Mouse (Mus musculus) monocyte, adult 5-6 weeks (primary cell): ENCODE results near the gene Gm12216. TPM values are rescaled to one million over a fixed set of nuclear protein-coding genes. Genes with fewer than 3 reads are reported as not detected.

ENCODE experiments used
- ATAC-seq: fragments of 153-309, 156-312 bp; replicated peaks from 2 replicates; pipeline ENCODE4 v1.8.0; 2017; ENCODE audit warnings: mild to moderate bottlenecking; ENCODE audit not compliant: low TSS enrichment, insufficient number of reproducible peaks, severe bottlenecking, poor library complexity, low FRiP score
- total RNA-seq: library from RNA; stranded (forward); fragments of 200-1000, 200-491, 200-594 nt; gene quantifications from 3 replicates; pipeline ENCODE4 v1.2.3, GENCODE M21; 2017

The Gm12216 gene
- total RNA-seq, 1 experiment from 2014 or later = 5.5 TPM

DNA sequence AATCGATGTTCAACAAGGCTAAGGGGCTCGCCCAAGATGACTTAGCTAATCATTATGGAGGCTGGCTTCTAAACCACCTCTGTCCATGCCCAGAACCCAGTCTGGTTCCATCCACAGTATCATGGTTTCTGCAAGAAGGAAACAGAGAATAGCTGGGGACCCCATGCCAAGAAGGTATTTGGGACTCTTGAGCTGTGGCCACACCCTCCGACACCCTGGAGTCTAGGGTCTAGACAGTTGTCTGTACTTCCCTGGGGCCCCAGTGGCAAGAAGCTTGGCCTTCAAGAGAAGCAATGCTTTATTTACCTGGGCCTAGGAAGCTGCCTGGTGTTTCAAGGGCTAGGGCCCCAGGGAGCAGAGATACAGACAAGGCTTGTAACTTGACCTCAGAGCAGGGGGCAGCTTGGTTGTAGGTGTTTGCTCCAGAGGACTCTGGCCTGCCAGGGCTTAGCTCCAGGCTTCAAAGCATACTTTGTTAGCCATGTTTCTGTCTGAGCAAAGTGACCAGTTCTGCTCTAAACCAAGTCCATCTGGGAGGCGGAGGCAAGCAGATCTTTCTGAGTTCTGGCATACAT lies 77.8 kb downstream of the Gm12216 start:
- ATAC-seq = no peak

DNA sequence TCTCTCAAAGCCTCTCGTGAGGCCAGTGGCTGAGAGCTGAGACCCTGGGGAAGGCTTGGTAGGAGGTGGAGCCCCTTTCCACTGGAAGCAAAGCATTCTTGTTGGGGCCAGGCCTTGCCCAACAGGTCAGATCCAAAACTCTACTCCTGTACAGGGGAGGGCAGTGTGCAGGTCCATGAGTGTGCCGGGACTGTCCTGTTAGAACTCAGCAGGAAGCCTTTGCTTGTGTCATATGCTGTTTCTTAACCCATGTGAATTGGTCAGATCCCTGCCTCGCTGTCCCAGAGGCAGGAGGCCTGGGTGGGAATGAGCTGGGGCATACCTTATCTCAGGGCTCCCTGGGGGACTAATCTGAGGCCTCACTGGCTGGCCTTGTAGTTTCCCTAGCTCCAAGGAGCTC lies 78.8 kb downstream of the Gm12216 start:
- no peak for ATAC-seq

DNA sequence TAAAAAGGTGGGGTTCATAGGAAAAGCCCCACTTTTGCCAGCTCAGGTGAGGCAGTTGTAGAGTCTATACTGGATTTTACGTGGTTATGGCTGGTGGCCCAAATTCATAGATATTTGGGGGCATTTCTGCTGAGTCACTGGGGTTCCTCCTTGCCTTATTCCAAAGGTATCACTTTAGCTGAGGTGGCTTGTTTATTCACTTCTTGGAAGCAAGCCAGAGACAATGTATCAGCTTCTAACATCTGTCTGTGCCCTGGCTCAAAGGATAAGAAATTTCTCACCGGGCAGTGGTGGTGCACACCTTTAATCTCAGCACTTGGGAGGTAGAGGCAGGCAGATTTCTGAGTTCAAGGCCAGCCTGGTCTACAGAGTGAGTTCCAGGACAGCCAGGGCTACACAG lies 79.2 kb downstream of the Gm12216 start:
- no peak for ATAC-seq

DNA sequence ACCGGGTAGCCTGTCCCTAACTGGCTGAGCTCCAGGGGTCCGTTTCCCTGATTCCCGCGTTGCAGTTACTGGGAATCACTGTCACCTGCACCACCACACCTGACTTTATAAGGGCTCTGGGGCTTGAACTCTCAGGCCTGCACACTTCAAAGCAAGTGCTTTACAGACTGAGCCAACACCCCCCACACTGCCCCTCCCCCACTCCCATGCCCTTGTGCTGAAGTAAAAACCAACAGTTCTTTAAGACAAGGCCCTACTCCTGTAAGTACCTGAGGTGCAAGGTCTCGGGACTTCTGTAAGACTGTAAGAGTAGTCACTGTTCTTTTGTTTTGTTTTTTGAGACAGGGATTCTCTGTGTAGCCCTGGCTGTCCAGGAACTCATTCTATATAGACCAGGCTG lies 80.6 kb downstream of the Gm12216 start:
- no peak for ATAC-seq

DNA sequence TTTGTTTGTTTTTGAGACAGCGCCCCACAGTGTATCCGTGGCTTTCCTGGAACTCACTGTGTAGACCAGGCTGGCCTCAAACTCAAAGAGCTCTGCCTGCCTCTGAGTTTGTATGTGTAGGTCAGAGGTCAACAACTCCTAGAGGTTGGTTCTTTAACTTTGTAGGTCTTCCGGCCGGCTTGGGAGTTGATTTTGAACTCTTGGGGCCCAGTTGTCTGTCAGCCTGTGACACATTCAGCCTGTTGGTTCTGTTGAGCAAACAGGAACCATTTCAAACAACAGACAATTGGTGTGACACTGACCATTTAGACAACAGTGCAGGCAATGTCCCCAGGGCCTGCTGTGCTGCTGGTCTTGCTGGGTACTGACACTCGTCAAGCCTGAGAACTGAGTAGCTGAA lies 81.3 kb downstream of the Gm12216 start:
- no peak for ATAC-seq

DNA sequence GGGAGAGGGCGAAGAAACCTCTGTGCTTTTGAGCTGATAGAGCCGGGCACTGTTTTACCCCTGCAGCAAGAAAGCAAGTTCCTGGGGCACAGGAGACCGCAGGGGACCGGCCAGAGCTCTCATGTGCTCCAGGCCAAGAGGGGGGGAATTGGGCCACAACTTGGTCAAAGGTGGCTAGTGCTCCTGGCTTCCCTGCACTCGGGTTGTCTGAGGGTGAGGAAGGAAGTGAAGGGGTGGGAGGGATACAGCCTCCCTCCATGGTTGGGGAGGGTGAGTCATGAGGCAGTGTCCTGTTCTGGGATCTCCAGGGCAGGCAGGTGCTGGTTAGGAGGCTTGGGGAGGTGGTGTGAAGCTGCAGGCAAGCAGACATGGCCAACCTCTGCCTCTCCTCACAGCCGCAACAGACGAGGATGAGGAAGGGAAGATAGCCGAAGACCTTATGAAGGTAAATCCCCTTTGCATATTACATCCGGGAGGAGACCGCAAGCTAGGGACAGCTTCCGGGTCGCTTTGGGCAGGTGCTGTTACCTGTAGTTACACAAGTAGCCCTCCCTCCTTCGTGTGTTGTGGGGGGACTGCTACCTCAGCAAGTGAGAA lies 84.3 kb downstream of the Gm12216 start:
- no peak for ATAC-seq

DNA sequence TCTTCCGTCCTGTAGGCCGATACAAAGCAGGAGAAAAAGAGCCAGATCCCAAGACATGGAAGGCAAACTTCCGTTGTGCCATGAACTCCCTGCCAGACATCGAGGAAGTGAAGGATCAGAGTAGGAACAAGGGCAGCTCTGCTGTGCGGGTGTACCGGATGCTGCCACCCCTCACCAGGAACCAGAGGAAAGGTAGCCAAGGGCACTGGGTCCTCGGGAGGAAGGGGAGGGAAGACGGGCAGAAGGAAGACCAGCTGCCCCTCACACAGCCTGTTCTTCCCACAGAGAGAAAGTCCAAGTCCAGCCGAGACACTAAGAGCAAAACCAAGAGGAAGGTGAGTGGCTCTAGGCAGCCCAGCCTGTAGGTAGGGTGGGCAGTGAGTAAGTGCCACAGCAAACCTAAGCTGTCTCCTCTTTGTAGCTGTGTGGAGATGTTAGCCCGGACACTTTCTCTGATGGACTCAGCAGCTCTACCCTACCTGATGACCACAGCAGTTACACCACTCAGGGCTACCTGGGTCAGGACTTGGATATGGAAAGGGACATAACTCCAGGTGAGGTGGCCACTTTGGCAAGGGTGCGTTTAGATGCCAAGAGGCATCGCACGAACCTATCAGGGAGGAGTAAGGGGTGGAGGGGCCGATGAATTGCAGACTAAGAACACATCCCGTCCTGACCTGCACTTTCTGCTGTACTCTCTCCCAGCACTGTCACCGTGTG lies 85.3 kb downstream of the Gm12216 start:
- no peak for ATAC-seq

DNA sequence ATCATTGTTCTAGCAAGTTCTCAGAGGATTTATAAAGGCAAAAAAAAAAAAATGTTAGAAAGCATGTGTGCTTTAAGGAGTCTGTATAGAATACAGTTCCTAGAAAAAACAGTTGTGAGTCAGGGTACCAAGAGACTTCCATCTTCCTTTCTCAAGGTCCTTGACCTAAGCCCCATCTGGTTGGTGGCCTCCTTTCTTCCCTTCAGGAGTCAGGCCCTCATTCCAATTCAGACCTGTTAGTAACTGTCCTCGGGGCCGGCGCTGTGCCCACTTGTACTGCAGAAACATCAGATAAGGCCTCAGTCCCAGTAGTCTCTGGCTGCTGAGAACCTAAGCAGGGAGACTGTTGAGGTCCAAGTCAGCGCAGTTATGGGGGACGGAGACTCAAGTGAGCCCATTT lies 86.0 kb downstream of the Gm12216 start, which contains the start of gene Gm17334:
TSS of gene Gm17334 (minus strand) at position 101 of the 400 bp plus-strand sequence.
- no peak for ATAC-seq

DNA sequence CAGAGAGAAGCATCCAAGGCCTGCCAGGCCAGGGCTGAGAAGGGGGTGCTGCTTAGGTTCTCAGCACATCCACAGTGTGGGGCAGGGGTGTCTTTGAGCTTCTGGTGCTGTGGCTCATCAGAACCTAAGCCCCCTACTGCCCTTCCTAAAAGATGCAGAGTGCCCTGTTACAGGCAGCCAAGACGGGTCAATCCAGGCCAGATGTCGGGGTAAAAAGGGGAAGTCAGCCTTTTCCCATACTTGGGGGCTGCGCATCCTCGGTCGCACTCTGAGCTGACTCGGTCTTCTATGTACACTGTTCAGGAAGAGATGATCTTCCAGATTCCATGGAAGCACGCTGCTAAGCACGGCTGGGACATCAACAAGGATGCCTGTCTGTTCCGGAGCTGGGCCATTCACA lies 86.5 kb downstream of the Gm12216 start:
- ATAC-seq = no peak

DNA sequence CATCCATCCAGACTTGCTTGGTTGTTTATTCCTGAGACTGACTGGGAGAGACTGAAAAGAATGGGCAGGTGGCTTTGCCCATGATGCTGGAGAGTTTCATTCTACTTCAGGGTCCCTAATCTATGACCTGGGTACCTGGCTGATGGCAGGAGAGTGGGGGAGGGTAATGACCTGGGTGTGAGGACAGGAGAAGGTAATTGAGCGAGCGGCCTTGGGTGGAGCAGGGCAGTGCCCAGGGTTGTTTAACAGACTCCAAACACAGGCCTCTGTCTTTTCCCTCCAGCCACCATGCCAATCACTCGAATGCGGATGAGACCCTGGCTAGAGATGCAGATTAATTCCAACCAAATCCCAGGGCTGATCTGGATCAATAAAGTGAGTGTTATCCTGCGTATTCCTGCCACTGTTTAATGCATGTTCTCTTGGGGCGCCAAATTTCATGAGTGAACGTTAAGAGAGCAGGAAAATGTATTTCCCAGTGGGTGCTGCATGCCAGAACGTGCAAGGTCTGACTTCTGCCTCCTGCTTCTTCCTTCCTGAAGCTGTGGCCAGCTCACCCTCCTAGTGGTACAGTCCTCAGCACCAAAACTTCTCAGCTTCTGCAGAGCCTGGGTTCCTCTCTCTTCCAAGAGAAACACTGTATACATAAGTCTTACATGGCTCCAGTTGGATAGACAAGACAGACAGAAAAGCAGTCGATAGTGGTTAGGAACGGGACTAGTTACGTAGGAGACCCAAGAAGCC lies 87.9 kb downstream of the Gm12216 start:
- ATAC-seq = no peak

DNA sequence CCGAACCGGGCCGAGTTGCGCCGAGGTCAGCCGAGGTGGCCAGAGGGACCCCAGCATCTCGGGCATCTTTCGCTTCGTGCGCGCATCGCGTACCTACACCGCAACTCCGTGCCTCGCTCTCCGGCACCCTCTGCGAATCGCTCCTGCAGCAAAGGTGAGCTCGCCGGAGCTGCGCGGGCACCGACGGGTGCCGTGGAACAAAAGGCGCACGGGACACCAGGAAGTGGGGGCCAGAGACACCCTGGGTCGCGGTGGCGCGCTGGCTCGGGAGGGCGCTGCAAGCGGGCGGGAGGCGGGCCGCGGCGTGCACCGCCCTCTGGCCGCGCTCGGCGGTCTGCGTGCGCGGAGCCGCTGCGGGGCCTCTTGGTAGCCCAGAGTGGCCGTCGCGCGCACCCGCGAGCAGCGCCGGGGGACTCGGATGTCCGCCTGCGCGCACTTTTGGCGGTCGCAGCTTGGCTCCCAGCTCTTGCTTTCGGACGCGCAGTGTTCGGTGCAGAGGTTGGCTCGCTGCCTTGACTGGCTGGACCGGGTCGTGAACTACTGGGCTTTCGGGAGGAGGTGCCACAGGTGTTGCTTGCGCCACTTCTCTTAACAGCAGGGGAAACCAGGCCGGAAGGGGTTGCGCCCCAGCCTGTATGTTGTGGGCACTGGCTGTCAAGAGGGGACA lies 88.8 kb downstream of the Gm12216 start:
- ATAC-seq = peak; percentile 14; the same call in 1 of the 2 replicates

DNA sequence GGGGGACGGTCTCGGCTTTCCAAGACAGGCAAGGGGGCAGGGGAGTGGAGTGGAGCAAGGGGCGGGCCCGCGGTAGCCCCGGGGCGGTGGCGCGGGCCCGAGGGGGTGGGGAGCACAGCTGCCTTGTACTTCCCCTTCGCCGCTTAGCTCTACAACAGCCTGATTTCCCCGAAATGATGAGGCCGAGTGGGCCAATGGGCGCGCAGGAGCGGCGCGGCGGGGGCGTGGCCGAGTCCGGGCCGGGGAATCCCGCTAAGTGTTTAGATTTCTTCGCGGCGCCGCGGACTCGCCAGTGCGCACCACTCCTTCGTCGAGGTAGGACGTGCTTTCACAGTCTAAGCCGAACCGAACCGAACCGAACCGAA lies 89.3 kb downstream of the Gm12216 start, which contains the start of gene Irf1:
TSS of gene Irf1 (plus strand) at position 255 of the 365 bp plus-strand sequence.
- ATAC-seq = peak; percentile 77

DNA sequence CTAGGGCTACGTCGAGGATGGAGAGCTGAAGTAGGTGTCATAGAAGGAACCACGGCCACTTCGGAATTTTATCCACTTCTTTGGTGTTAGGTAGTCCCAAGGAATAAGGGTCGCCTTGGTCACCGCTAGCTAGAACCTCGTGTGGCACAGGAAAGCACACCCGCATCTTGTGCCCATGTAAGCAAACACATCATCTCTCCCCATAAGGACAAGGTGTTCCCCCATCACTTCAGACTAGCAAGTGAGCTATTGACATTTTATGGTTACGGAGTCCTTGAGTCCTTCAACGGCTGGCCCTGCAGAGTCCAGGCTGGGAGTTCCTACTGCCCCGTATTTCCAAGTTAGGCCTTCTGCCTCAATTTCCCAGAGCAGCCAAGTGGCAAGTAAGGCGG lies 89.9 kb downstream of the Gm12216 start:
- ATAC-seq = no peak

DNA sequence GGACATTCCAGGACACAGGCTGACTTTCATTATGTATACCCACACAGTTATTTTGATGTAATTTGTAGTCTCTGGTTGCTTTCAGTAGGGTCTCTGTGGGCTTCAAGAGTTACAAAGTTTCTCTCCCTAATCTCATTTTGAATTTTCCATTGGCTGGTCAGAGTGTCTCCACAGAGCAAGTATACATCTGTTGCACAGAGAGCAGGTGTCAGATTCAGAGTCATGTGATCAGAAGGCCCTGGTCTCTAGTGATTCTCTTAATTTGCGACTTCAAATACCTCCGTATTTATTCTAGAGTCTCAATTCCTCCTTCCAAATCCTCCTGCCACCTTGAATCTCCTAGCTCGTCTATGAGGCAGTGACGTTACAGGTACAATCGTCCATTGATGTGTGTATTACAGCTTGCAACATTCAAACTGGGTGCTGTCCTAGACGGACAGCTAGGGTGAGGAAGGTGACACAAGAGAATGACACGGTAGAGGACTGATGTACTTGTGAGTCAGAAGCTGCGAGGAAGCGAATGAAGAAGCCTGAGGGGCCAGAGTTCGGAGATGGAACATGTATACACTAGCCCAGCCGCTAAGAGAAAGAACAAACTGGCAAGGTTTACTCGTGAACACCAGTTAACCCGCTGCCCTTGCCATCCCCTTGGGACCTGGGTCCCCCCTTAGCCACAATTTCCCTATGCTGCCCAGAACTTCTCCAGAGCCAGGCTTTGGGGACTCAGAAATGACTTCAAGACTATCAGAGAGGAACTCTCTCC lies 90.5 kb downstream of the Gm12216 start:
- no peak for ATAC-seq

DNA sequence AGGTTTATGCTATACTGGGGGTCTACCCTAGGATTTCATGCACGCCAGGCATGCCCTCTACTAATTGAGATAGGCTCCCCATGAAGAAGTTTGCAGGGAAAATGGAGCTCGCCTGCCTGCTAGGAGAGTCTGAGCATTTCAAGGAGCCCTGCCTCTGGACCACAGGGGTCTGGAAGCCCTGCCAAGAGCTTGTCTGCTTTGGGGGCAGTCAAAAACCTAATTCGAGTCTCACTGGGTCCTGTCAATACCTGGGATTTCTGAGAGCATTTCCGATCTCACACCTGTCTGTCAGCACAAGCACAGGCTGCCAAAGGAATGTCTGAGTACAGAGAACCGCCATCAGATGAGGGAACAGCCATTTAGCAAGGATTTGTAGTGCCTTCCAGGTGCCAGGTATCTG lies 94.5 kb downstream of the Gm12216 start:
- ATAC-seq = no peak

DNA sequence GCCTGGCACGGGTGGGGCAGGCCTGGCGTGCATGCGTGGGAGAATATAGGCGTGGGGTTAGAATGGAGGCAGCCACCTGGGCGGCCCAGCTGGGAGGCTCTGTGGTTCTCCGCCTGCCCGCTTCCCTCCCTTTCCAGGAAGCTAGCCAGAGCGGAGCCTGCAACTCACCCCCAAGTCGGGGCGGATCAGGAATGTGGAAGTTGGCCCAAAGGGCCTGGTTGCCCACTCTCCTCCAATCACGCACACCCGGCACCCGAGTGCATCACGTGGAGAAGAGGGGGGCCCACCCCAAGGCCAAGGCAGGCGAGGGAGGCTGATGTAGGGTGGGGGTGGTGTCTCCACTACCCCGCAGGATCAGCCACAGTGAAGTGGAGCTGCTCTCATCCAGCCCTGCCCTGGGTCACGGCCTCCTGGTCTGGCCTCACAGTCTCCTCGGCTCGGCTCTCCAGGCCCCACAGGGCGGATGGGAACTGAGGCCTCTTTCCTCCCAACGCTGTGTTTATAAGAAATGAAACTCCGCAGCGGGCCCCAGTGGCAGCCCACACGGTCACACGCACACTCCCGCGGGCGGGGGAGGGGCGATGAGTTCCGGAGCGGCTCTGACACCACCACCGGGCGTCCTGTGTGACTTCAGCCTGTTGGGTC lies 95.4 kb downstream of the Gm12216 start:
- ATAC-seq = peak; percentile 83

DNA sequence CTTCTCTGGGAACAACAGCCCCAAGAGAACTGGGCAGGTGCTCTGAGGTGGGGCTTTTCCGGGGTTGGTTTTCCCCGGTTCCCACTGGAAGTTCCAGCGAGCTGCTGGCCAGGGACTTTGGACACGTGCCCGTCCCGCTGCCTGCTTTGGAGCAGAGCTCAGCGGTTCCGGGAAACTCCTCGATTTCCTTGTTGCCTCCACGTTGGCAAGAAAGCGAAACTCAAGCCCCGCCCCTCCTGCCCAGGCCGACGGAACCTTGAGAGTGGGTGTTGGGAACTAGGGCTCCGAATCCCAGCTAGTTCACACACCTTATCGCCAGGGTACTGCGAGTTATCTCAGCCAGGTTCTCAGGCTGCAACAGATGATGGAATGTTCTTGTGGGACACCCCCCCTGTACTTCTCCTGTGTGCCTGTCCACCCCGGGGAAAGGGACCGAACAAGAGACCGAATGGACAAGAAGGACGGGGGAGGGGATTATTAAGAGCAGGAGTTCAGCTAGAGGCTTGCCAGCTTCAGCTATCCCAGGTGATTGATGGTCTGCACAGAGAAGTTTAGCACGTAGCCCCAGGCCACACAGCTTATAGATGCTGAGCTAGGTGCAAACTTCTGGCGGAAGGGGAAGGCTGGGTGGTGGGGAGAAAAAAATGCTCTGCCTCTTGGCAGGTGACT lies 96.1 kb downstream of the Gm12216 start:
- peak; percentile 16; the same call in 1 of the 2 replicates for ATAC-seq
